Mouse (Mus musculus) CH12.LX (cell line): Measurements from ENCODE around the gene Ap1m1. TPM values are rescaled to one million over a fixed set of nuclear protein-coding genes. Genes with fewer than 3 reads are reported as not detected.

Experiments
- DNase-seq: peaks from one replicate; pipeline ENCODE4 v3.0.0-alpha.2; 2013; ENCODE audit errors: extremely low read depth
- H3K27ac ChIP-seq: 2 replicates; pipeline ENCODE4 v1.5.1; 2012; ENCODE audit warnings: low read depth, mild to moderate bottlenecking, control low read depth, moderate library complexity; ENCODE audit not compliant: insufficient read depth
- H3K27me3 ChIP-seq: replicated peaks from 2 replicates; pipeline ENCODE3; 2012; ENCODE audit warnings: inconsistent platforms
- H3K36me3 ChIP-seq, 2 experiments: replicated peaks in 1 of 2; 2 replicates each; pipeline versions ENCODE3 to v1.6.1; 2012; ENCODE audit warnings: inconsistent platforms in 1 of 2, low read length in 1 of 2, mild to moderate bottlenecking in 1 of 2, mixed read lengths in 1 of 2, moderate library complexity in 1 of 2; ENCODE audit not compliant: control insufficient read depth in 1 of 2, insufficient read depth in 1 of 2
- H3K4me1 ChIP-seq, 2 experiments: 2 replicates each; pipeline ENCODE4 v1.6.1; 2012; ENCODE audit warnings: inconsistent platforms in 1 of 2, moderate library complexity in 1 of 2; ENCODE audit not compliant: insufficient read depth in 2 of 2, control insufficient read depth in 1 of 2
- H3K4me2 ChIP-seq: 2 replicates; pipeline ENCODE4 v1.6.1; 2012; ENCODE audit warnings: low read depth, mild to moderate bottlenecking, control low read depth; ENCODE audit not compliant: poor library complexity, insufficient read depth, severe bottlenecking
- H3K4me3 ChIP-seq, 3 experiments: fragments of 150-350 bp in 1 of 3; sonication (generic) in 1 of 3; replicated peaks in 1 of 3; 2 replicates each; pipeline versions ENCODE3 to v1.5.1; 2011 to 2012; ENCODE audit warnings: low read depth in 2 of 3, low read length in 2 of 3, mild to moderate bottlenecking in 2 of 3, moderate library complexity in 2 of 3, control low read depth in 1 of 3, improper control_type of control experiment in 1 of 3, inconsistent platforms in 1 of 3, mixed read lengths in 1 of 3; ENCODE audit not compliant: poor library complexity in 1 of 3
- H3K79me2 ChIP-seq: replicated peaks from 2 replicates; pipeline ENCODE4 v1.6.1; 2012; ENCODE audit warnings: mild to moderate bottlenecking, moderate library complexity; ENCODE audit not compliant: control insufficient read depth, poor library complexity, insufficient read depth, severe bottlenecking; ENCODE audit errors: extremely low read depth
- H3K9ac ChIP-seq: 2 replicates; pipeline ENCODE4 v1.6.1; 2012; ENCODE audit warnings: low read depth, mild to moderate bottlenecking, control low read depth, moderate library complexity; ENCODE audit not compliant: insufficient read depth
- H3K9me3 ChIP-seq: replicated peaks from 2 replicates; pipeline ENCODE3; 2012; ENCODE audit warnings: low read length, inconsistent platforms, mixed read lengths
- CHD1 ChIP-seq: IDR thresholded peaks from 2 replicates; pipeline ENCODE4 v1.6.1; 2012; ENCODE audit warnings: low read depth, low read length, improper control_type of control experiment, inconsistent platforms
- E2F4 ChIP-seq: IDR thresholded peaks from 2 replicates; pipeline ENCODE4 v1.6.1; 2011; ENCODE audit warnings: low read depth, low read length, improper control_type of control experiment; ENCODE audit not compliant: insufficient replicate concordance
- EP300 ChIP-seq: IDR thresholded peaks from 2 replicates; pipeline ENCODE4 v1.6.1; 2011; ENCODE audit warnings: low read length, improper control_type of control experiment
- ETS1 ChIP-seq: conservative IDR thresholded peaks from 2 replicates; pipeline ENCODE4 v1.6.1; 2012; ENCODE audit warnings: low read depth, mild to moderate bottlenecking, inconsistent platforms, low read length, improper control_type of control experiment, moderate library complexity
- GABPA ChIP-seq: IDR thresholded peaks from 2 replicates; pipeline ENCODE4 v1.6.1; 2012; ENCODE audit warnings: low read depth, low read length, improper control_type of control experiment, inconsistent platforms; ENCODE audit not compliant: insufficient replicate concordance
- KAT2A ChIP-seq: IDR thresholded peaks from 2 replicates; pipeline ENCODE4 v1.6.1; 2012; ENCODE audit warnings: low read length, improper control_type of control experiment, inconsistent platforms; ENCODE audit not compliant: insufficient replicate concordance
- MEF2A ChIP-seq: IDR thresholded peaks from 2 replicates; pipeline ENCODE4 v1.6.1; 2014; ENCODE audit warnings: low read depth, mild to moderate bottlenecking, inconsistent platforms, low read length, improper control_type of control experiment, borderline replicate concordance
- MXI1 ChIP-seq: IDR thresholded peaks from 2 replicates; pipeline ENCODE4 v1.6.1; 2011; ENCODE audit warnings: mild to moderate bottlenecking, low read depth, low read length, improper control_type of control experiment
- PAX5 ChIP-seq: IDR thresholded peaks from 2 replicates; pipeline ENCODE4 v1.6.1; 2012; ENCODE audit warnings: low read length, inconsistent platforms, mixed read lengths
- TBP ChIP-seq: conservative IDR thresholded peaks from 2 replicates; pipeline ENCODE4 v1.6.1; 2011; ENCODE audit warnings: low read depth, low read length, improper control_type of control experiment
- TCF12 ChIP-seq: IDR thresholded peaks from 2 replicates; pipeline ENCODE4 v1.6.1; 2014; ENCODE audit warnings: low read depth, mild to moderate bottlenecking, inconsistent platforms, low read length, improper control_type of control experiment
- UBTF ChIP-seq: IDR thresholded peaks from 2 replicates; pipeline ENCODE4 v1.6.1; 2012; ENCODE audit warnings: low read depth, mild to moderate bottlenecking, inconsistent platforms, low read length, improper control_type of control experiment, moderate library complexity
- USF2 ChIP-seq: conservative IDR thresholded peaks from 2 replicates; pipeline ENCODE4 v1.6.1; 2011; ENCODE audit warnings: low read depth, low read length, improper control_type of control experiment
- ZMIZ1 ChIP-seq: IDR thresholded peaks from 2 replicates; pipeline ENCODE4 v1.6.1; 2012; ENCODE audit warnings: low read depth, mild to moderate bottlenecking, inconsistent platforms, low read length, improper control_type of control experiment
- ZNF384 ChIP-seq: IDR thresholded peaks from 2 replicates; pipeline ENCODE4 v1.6.1; 2012; ENCODE audit warnings: low read depth, low read length, improper control_type of control experiment, inconsistent platforms
- dilution Hi-C: fragments of 300-500 bp; cut with MboI; formaldehyde crosslinking; loops from 2 replicates; pipeline ENCODE4 v1.14.3; 2020; ENCODE audit warnings: low sequenced_read_pairs; ENCODE audit not compliant: extremely low pct_unique_long_range_greater_than_20kb, extremely low pct_ligation_motif_present
- in situ Hi-C: fragments of 300-500 bp; cut with MboI; formaldehyde crosslinking; loops from 3 replicates; pipeline ENCODE4 v1.14.3; 2019; ENCODE audit warnings: low sequenced_read_pairs, low pct_ligation_motif_present, low pct_unique_long_range_greater_than_20kb, mixed read lengths
- polyA plus RNA-seq: library from polyadenylated mRNA; unstranded; fragments of >175 nt; gene quantifications from 2 replicates; pipeline ENCODE4 v1.2.1, GENCODE M21; 2012; ENCODE audit warnings: low read depth; ENCODE audit not compliant: insufficient read length
- total RNA-seq, 2 experiments: library from RNA; depleted of rRNA; stranded (reverse); fragments of 300-350 nt in 1 of 2; fragments of >200 nt in 1 of 2; gene quantifications; 2 replicates each; pipeline ENCODE4 v1.2.3; 2012 to 2014

Gene Ap1m1
- total and polyA plus RNA-seq, 3 experiments, result 20.1 to 86.1 (median 30.3) TPM

DNA sequence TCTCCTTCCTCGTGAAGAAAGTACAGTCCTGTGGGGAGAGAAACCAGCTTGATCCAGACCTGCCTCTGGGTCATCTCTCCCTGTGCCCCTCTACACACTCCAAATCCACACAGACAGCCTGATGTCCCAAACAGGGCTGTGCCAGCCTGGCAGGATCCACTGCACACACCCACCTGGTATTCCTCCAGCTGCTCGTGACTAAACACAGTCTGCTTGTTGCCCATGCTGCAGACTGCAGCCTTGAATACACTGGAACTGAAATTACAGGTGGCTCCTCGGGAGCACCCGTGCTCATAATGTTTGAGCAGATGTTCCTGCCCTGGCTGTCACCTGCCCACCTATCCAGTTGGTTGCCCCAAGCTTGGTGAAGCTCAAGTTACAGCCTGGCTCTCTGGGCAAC is 27.1 kb upstream of the Ap1m1 start, which contains the start of gene Cib3:
Gene Cib3, minus strand, starts transcription at position 87 of the 400 bp plus-strand sequence.
- Histone ChIP-seq H3K79me2 (no peaks in the 10 kb centered on the region), H3K27ac (no peak within 1 kb of the TSS), H3K4me3 (no peak within 1 kb of the TSS), H3K9ac (no peak within 1 kb of the TSS), H3K4me1 (peaks cover 6 to 26% of the 10 kb centered on the region in 2 experiments; a peak in 3 of 4 replicates), H3K27me3 (no peaks in the 10 kb centered on the region), H3K9me3 (no peaks in the 10 kb centered on the region), H3K36me3 (no peaks in the 10 kb centered on the region), H3K4me2 (no peak within 1 kb of the TSS)
- dilution Hi-C loops (no loop called here), in situ Hi-C loops (no loop called here)
- TF ChIP-seq UBTF, result no peak
- no peak for TF ChIP-seq MXI1
- TF ChIP-seq EP300, result no peak
- TF ChIP-seq CHD1, result no peak
- TF ChIP-seq E2F4, result no peak
- no peak for TF ChIP-seq MEF2A
- TF ChIP-seq TCF12, result no peak
- no peak for DNase-seq

GRCm38 (mm10) chr8:72213536-72213935 is 26.3 kb upstream of the Ap1m1 start, which contains the start of gene Gm11034:
Gene Gm11034, minus strand, starts transcription at chr8:72213636.
- Histone ChIP-seq H3K27me3 (no peaks in the 10 kb centered on the region), H3K36me3 (no peaks in the 10 kb centered on the region), H3K9me3 (no peaks in the 10 kb centered on the region), H3K9ac (no peak within 1 kb of the TSS), H3K4me2 (no peak within 1 kb of the TSS), H3K4me3 (no peak within 1 kb of the TSS), H3K4me1 (peaks cover 6 to 26% of the 10 kb centered on the region in 2 experiments; a peak in 3 of 4 replicates), H3K27ac (no peak within 1 kb of the TSS), H3K79me2 (no peaks in the 10 kb centered on the region)
- dilution Hi-C loops (no loop called here), in situ Hi-C loops (no loop called here)
- TF ChIP-seq TCF12, result no peak
- TF ChIP-seq USF2, result no peak
- no peak for TF ChIP-seq EP300
- TF ChIP-seq MXI1, result no peak
- no peak for TF ChIP-seq MEF2A
- no peak for TF ChIP-seq ZMIZ1
- TF ChIP-seq KAT2A, result no peak
- no peak for TF ChIP-seq GABPA
- no peak for TF ChIP-seq PAX5
- TF ChIP-seq ZNF384, result no peak
- no peak for TF ChIP-seq ETS1
- no peak for TF ChIP-seq TBP
- no peak for DNase-seq
